Mouse (Mus musculus) erythroblast, embryonic 14.5 days (primary cell): ENCODE results near the gene Lpcat3.
"Not testable (repeated sequence)": the region's sequence is repeated elsewhere in the genome, so short reads cannot be mapped to it uniquely, and the experiment has no call there.

Experiments used
- GATA1 ChIP-seq: IDR thresholded peaks from 2 replicates; pipeline ENCODE4 v1.6.1; 2012; ENCODE audit warnings: low read length, inconsistent platforms, mixed read lengths
- TAL1 ChIP-seq: IDR thresholded peaks from 3 replicates; pipeline ENCODE4 v1.6.1; 2012; ENCODE audit warnings: low read length, inconsistent platforms, mixed read lengths

DNA sequence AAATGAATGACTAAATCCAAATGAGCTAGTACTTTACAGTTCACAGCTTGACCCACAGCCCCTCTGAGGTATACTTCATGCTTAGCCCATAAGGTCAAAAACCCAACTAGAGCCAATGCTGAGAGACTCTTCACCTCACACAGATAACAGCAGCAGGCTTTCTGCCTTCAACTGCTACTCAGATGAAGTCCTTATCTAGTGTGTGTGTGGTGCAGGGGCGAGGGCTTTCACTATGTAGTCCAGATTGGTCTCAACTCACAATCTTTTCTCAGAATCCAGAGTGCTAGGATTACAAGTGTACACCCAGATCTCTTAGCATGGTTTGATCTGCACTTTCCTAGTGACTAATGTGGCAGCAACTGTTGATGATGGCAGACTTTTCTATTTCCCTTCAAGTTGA lies 36.6 kb upstream of the Lpcat3 start:
- not testable (repeated sequence) for TF ChIP-seq TAL1, GATA1
